Mouse (Mus musculus) E14TG2a.4 (cell line): ENCODE results near the gene R3hdm4.

Experiments
- CTCF ChIP-seq: conservative IDR thresholded peaks from 2 replicates; pipeline ENCODE4 v1.5.1; 2014; ENCODE audit warnings: low read length
- NANOG ChIP-seq: IDR thresholded peaks from 2 replicates; pipeline ENCODE4 v1.6.1; 2014; ENCODE audit warnings: borderline replicate concordance, low read length, mixed read lengths
- POU5F1 ChIP-seq: IDR thresholded peaks from 2 replicates; pipeline ENCODE4 v1.6.1; 2014; ENCODE audit warnings: low read length, borderline replicate concordance

GRCm38 (mm10) chr10:79910556-79910955 is 10.5 kb downstream of the R3hdm4 start, which contains the start of gene Gm26602:
- no peak for TF ChIP-seq CTCF
- TF ChIP-seq POU5F1, result no peak
- TF ChIP-seq NANOG, result no peak
